Mouse (Mus musculus): ENCODE results near the gene Glud1. TPM values are rescaled to one million over a fixed set of nuclear protein-coding genes. Genes with fewer than 3 reads are reported as not detected.

Gene Glud1
- polyA plus RNA-seq, 1 experiment from 2014 or later, result 131 TPM

DNA sequence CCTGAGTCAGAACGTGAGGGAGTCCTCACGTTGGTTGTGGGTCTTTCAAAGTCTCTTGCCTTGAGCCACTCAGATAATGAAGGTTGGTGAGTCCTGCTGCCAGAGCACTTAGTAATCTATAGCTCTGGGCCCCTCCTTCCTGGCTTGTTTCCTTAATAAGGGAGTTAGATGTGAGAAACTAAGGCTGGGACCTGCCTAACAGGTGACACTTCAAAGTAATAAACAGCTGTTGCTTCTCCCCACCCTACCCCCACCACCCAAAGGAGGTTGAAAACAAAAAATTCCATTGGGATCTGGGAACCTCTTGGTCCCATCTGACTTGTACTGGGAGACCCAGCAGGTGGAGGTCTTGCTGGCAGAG, 54.6 kb downstream of the Glud1 start:
- Histone ChIP-seq H3K27ac (no peak overlapping the region), H3K4me3 (replicated peaks; ENCODE audit: low read length) (no peak overlapping the region), H3K36me3 (replicated peaks; ENCODE audit: control insufficient read depth, insufficient read depth) (no peaks in the 10 kb centered on the region), H3K4me1 (replicated peaks; ENCODE audit: control insufficient read depth, insufficient read depth, low read length) (peaks cover 11% of the 10 kb centered on the region; the same call in 1 of the 2 replicates), H3K4me2 (replicated peaks) (no peak overlapping the region), H3K27me3 (ENCODE audit: control insufficient read depth, insufficient read depth, low read length) (peaks cover 4% of the 10 kb centered on the region; the same call in 1 of the 2 replicates), H3K9ac (no peak overlapping the region), H3K9me3 (ENCODE audit: control insufficient read depth, low read length) (no peaks in the 10 kb centered on the region)
- ATAC-seq (ENCODE audit: low FRiP score) (no peak), DNase-seq (ENCODE audit: low spot score) (no peak)
- WGBS, result 88% methylated on average over 2 of the region's 2 CpGs

DNA sequence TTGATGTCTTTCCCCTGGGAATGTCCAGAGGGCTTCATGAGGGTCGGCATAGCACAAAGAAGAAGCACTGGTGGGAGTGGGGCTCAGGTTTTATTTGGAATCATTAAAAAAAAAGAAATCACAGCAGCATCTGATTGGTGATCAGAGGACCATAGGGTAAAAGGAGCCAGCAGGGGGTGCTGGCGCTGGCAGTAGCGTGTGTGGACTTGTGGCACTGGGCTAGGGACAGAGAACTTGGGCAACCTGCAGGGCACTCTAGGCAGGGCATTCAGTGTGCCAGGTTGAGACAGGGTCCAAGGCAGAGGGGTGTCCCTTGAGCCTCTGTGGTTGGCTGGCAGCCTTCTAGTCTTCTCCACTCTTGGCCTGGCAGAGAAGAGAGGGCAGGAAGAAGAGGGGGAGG, 59.7 kb downstream of the Glud1 start:
- no peak overlapping the region for H3K27ac ChIP-seq
- DNase-seq (ENCODE audit: low spot score) (peak; percentile 20), ATAC-seq (ENCODE audit: low FRiP score) (no peak)
- H3K4me3 ChIP-seq (replicated peaks; ENCODE audit: low read length), result no peak overlapping the region
- 63% methylated on average over 3 of the region's 3 CpGs for WGBS
- H3K4me2 ChIP-seq (replicated peaks), result no peak overlapping the region
- no peaks in the 10 kb centered on the region for H3K36me3 ChIP-seq (replicated peaks; ENCODE audit: control insufficient read depth, insufficient read depth)
- H3K9ac ChIP-seq, result no peak overlapping the region
- no peaks in the 10 kb centered on the region for H3K9me3 ChIP-seq (ENCODE audit: control insufficient read depth, low read length)
- no peaks in the 10 kb centered on the region for H3K27me3 ChIP-seq (ENCODE audit: control insufficient read depth, insufficient read depth, low read length)
- peaks cover 5% of the 10 kb centered on the region; the same call in 1 of the 2 replicates for H3K4me1 ChIP-seq (replicated peaks; ENCODE audit: control insufficient read depth, insufficient read depth, low read length)

DNA sequence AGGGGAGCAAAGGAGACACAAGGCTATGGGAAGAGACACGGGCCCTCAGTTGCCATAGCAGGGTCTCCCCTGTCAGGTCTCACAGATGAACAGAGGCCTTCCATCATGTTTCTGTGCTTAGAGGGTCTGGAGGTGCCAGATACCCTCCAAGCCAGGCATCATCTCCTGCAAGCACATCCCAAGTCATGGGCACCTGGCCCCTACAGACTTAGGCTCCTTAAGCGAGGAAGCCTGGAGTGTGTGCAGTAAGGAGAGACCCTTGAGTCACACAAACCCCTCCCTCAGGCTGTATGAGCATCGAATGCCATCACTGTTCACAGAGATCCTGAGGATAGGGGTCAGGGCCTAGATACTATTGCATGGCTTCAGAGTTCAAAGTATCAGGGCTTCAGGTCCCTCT, 60.4 kb downstream of the Glud1 start:
- DNase-seq (ENCODE audit: low spot score), result no peak
- Histone ChIP-seq H3K4me1 (replicated peaks; ENCODE audit: control insufficient read depth, insufficient read depth, low read length) (peaks cover 5% of the 10 kb centered on the region; the same call in 1 of the 2 replicates), H3K27ac (no peak overlapping the region), H3K9ac (no peak overlapping the region), H3K4me2 (replicated peaks) (no peak overlapping the region), H3K27me3 (ENCODE audit: control insufficient read depth, insufficient read depth, low read length) (no peaks in the 10 kb centered on the region), H3K9me3 (ENCODE audit: control insufficient read depth, low read length) (no peaks in the 10 kb centered on the region), H3K36me3 (replicated peaks; ENCODE audit: control insufficient read depth, insufficient read depth) (no peaks in the 10 kb centered on the region), H3K4me3 (replicated peaks; ENCODE audit: low read length) (no peak overlapping the region)
- ATAC-seq (ENCODE audit: low FRiP score), result no peak
- WGBS, result 88% methylated on average over 3 of the region's 3 CpGs

DNA sequence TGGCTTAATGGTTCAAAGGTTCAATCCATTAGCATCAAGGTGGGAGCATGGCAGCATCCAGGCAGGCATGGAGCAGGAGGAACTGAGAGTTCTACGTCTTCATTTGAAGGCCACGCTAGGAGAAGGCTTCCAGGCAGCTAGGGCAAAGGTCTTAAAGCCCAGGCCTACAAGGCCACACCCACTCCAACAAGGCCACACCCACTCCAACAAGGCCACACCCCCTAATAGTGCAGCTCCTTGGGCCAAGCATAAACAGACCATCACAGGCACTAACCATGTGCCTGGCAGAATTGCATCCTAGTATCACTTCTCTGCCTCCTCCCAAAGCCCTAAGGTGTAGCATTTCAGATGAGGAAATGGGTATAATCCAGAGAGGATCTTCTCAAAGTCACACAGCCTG, 61.2 kb downstream of the Glud1 start:
- WGBS, result 73% methylated on average over 2 of the region's 2 CpGs
- no peaks in the 10 kb centered on the region for H3K27me3 ChIP-seq (ENCODE audit: control insufficient read depth, insufficient read depth, low read length)
- DNase-seq (ENCODE audit: low spot score), result no peak
- no peak for ATAC-seq (ENCODE audit: low FRiP score)
- no peak overlapping the region for H3K9ac ChIP-seq
- no peaks in the 10 kb centered on the region for H3K36me3 ChIP-seq (replicated peaks; ENCODE audit: control insufficient read depth, insufficient read depth)
- no peak overlapping the region for H3K4me3 ChIP-seq (replicated peaks; ENCODE audit: low read length)
- H3K9me3 ChIP-seq (ENCODE audit: control insufficient read depth, low read length), result no peaks in the 10 kb centered on the region
- H3K4me1 ChIP-seq (replicated peaks; ENCODE audit: control insufficient read depth, insufficient read depth, low read length), result peaks cover 5% of the 10 kb centered on the region; the same call in 1 of the 2 replicates
- H3K4me2 ChIP-seq (replicated peaks), result no peak overlapping the region
- H3K27ac ChIP-seq, result no peak overlapping the region

DNA sequence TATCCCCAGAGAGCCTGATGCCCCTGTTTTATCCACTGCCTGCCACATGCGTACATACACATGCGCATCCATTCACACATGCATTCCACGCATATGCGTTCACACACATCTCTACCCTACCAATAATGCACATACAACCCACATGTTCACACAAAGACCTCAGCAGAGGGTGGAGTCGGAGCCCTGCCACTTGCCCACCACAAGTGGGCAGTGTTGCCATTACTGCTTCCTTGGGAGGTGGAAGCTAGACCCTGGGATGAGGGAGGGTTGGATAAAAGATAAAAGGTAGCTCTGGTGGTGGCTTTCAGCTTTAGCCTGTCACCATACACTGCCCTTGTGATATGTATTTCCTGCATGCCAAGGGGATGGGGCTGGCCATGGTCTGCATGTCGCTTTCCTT, 62.1 kb downstream of the Glud1 start:
- no peaks in the 10 kb centered on the region for H3K36me3 ChIP-seq (replicated peaks; ENCODE audit: control insufficient read depth, insufficient read depth)
- no peaks in the 10 kb centered on the region for H3K9me3 ChIP-seq (ENCODE audit: control insufficient read depth, low read length)
- ATAC-seq (ENCODE audit: low FRiP score) (0 out of 2 replicates have a peak, but pooled peaks have one; percentile 17), DNase-seq (ENCODE audit: low spot score) (peak; percentile 33)
- no peak overlapping the region for H3K4me3 ChIP-seq (replicated peaks; ENCODE audit: low read length)
- no peak overlapping the region for H3K9ac ChIP-seq
- H3K4me2 ChIP-seq (replicated peaks), result peak overlapping the region; percentile 32
- WGBS, result 87% methylated on average over 6 of the region's 6 CpGs
- no peak overlapping the region for H3K27ac ChIP-seq
- H3K27me3 ChIP-seq (ENCODE audit: control insufficient read depth, insufficient read depth, low read length), result no peaks in the 10 kb centered on the region
- H3K4me1 ChIP-seq (replicated peaks; ENCODE audit: control insufficient read depth, insufficient read depth, low read length), result peaks cover 5% of the 10 kb centered on the region; the same call in 1 of the 2 replicates

DNA sequence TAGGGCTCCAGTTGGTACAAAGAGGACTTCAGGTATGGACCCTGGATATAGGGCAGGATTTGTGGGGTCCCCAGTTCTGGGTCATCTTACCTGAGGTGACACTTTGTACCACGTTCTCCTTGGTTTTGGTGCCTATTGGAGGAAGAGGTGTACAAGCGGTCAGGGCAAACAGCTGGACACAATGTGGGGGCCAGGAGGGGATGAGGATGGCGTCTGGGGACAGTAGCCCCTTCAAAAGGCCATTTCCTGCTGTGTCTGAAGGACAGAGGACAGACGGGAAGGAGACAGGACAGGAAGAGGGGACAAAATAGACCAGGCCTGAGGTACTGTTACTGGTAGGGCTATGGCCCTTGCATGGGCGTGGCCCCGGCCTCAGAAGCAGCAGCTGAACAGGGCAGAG, 63.1 kb downstream of the Glud1 start:
- Histone ChIP-seq H3K9ac (peak overlapping the region; percentile 10; the same call in 1 of the 2 replicates), H3K4me1 (replicated peaks; ENCODE audit: control insufficient read depth, insufficient read depth, low read length) (peaks cover 10% of the 10 kb centered on the region; the same call in 1 of the 2 replicates), H3K4me2 (replicated peaks) (peak overlapping the region; percentile 32), H3K9me3 (ENCODE audit: control insufficient read depth, low read length) (no peaks in the 10 kb centered on the region), H3K36me3 (replicated peaks; ENCODE audit: control insufficient read depth, insufficient read depth) (no peaks in the 10 kb centered on the region), H3K27ac (no peak overlapping the region; the same call in 1 of the 2 replicates), H3K4me3 (replicated peaks; ENCODE audit: low read length) (0 out of 2 replicates have a peak overlapping the region, but pooled peaks have one; percentile 6), H3K27me3 (ENCODE audit: control insufficient read depth, insufficient read depth, low read length) (no peaks in the 10 kb centered on the region)
- 88% methylated on average over 6 of the region's 6 CpGs for WGBS
- DNase-seq (ENCODE audit: low spot score) (no peak), ATAC-seq (ENCODE audit: low FRiP score) (no peak)

DNA sequence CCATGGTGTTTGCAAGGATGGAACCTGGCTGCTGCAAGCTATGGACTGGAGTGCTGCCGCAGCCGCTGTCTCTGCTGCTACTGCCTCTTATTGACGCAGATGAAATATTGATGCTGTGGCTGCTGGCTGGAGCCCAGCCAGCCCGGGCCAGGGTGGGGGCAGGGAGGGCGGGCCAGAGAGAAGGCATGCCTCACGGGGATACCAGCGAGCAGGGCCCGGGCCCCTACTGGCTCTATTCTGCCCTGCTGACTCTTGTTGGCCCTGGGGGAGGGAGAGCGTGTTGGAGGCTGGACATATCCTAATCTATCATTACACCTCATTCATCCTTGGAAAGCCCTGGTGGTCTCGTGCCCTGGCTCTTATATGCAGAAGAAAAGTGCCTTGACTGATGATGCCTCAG, 64.0 kb downstream of the Glud1 start, which contains the start of gene Sncg:
Gene Sncg, minus strand, starts transcription at position 213 of the 400 bp plus-strand sequence.
- no peak for ATAC-seq (ENCODE audit: low FRiP score)
- 0 out of 2 replicates have a peak within 1 kb of the TSS, but pooled peaks have one; percentile 6 for H3K4me3 ChIP-seq (replicated peaks; ENCODE audit: low read length)
- WGBS, result 25% methylated on average over 10 of the region's 10 CpGs
- no peak within 1 kb of the TSS; the same call in 1 of the 2 replicates for H3K27ac ChIP-seq
- H3K4me1 ChIP-seq (replicated peaks; ENCODE audit: control insufficient read depth, insufficient read depth, low read length), result peaks cover 15% of the 10 kb centered on the region; the same call in 1 of the 2 replicates
- peak; percentile 49 for DNase-seq (ENCODE audit: low spot score)
- H3K27me3 ChIP-seq (ENCODE audit: control insufficient read depth, insufficient read depth, low read length), result no peaks in the 10 kb centered on the region
- H3K9me3 ChIP-seq (ENCODE audit: control insufficient read depth, low read length), result no peaks in the 10 kb centered on the region
- peak within 1 kb of the TSS; percentile 32 for H3K4me2 ChIP-seq (replicated peaks)
- H3K36me3 ChIP-seq (replicated peaks; ENCODE audit: control insufficient read depth, insufficient read depth), result no peaks in the 10 kb centered on the region
- peak within 1 kb of the TSS; percentile 10; the same call in 1 of the 2 replicates for H3K9ac ChIP-seq

DNA sequence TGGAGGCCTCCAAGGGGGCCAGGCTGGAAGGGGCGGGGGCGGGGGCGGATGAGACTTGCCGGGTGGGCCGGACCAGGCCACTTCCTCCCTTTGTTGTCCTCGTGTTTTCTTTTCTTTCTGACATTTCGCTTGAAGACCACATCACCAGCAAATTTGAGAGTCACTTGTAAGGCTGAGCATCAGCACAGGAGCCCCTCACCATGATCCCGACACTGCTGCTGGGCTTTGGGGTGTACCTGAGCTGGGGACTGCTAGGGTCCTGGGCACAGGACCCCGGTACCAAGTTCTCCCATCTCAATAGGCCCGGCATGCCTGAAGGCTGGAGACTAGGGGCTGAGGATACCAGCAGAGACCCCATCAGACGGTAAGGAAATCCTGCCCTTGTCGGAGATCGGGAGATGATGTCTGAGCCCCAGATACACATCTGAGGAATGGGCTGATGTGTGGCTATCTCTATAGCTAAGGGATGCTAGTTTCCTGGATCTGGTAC, 64.9 kb downstream of the Glud1 start, which contains the start of gene Mmrn2:
Gene Mmrn2, plus strand, starts transcription at position 51 of the 490 bp plus-strand sequence.
- H3K27ac ChIP-seq, result no peak within 1 kb of the TSS; the same call in 1 of the 2 replicates
- H3K4me3 ChIP-seq (replicated peaks; ENCODE audit: low read length), result 0 out of 2 replicates have a peak within 1 kb of the TSS, but pooled peaks have one; percentile 6
- ATAC-seq (ENCODE audit: low FRiP score) (no peak), DNase-seq (ENCODE audit: low spot score) (no peak)
- H3K36me3 ChIP-seq (replicated peaks; ENCODE audit: control insufficient read depth, insufficient read depth), result no peaks in the 10 kb centered on the region
- peak within 1 kb of the TSS; percentile 10; the same call in 1 of the 2 replicates for H3K9ac ChIP-seq
- H3K4me1 ChIP-seq (replicated peaks; ENCODE audit: control insufficient read depth, insufficient read depth, low read length), result peaks cover 15% of the 10 kb centered on the region; the same call in 1 of the 2 replicates
- peak within 1 kb of the TSS; percentile 32; the same call in 1 of the 2 replicates for H3K4me2 ChIP-seq (replicated peaks)
- H3K27me3 ChIP-seq (ENCODE audit: control insufficient read depth, insufficient read depth, low read length), result no peaks in the 10 kb centered on the region
- WGBS, result 80% methylated on average over 13 of the region's 13 CpGs
- H3K9me3 ChIP-seq (ENCODE audit: control insufficient read depth, low read length), result no peaks in the 10 kb centered on the region

DNA sequence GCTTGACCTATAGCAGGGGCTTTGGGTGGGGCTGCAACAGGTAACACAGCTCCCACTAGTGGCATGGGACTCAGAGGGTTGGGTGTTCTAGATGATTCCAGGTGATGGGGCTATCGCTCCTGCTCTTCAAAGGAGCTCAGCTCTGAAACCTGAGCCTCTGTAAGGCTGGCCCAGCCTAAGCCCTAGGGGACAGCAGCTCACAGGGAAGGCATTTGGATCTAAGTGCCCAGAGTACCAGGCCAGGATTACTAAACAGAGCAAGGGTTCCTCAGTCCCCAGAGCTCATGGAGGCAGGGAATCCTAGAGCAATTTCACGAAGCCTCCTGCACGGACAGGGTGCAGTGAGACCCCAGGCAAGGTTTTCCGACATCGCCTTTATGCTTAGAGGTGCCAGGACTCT, 65.4 kb downstream of the Glud1 start:
- no peak overlapping the region for H3K4me3 ChIP-seq (replicated peaks; ENCODE audit: low read length)
- H3K27me3 ChIP-seq (ENCODE audit: control insufficient read depth, insufficient read depth, low read length), result no peaks in the 10 kb centered on the region
- H3K9me3 ChIP-seq (ENCODE audit: control insufficient read depth, low read length), result no peaks in the 10 kb centered on the region
- H3K4me1 ChIP-seq (replicated peaks; ENCODE audit: control insufficient read depth, insufficient read depth, low read length), result peaks cover 15% of the 10 kb centered on the region; the same call in 1 of the 2 replicates
- 0 out of 2 replicates have a peak overlapping the region, but pooled peaks have one; percentile 11 for H3K4me2 ChIP-seq (replicated peaks)
- H3K27ac ChIP-seq, result no peak overlapping the region
- DNase-seq (ENCODE audit: low spot score), result peak; percentile 19
- 92% methylated on average over 5 of the region's 5 CpGs for WGBS
- no peak for ATAC-seq (ENCODE audit: low FRiP score)
- H3K9ac ChIP-seq, result no peak overlapping the region
- H3K36me3 ChIP-seq (replicated peaks; ENCODE audit: control insufficient read depth, insufficient read depth), result no peaks in the 10 kb centered on the region
